Mouse (Mus musculus) heart, embryonic 16.5 days (tissue): ENCODE measurements around the gene Tmem108. TPM values are rescaled to one million over a fixed set of nuclear protein-coding genes. Genes with fewer than 3 reads are reported as not detected.

Experiments
- ATAC-seq: fragments of 200-750 bp; cut with Nextera tagmentation; replicated peaks from 2 replicates; pipeline ENCODE4 v1.8.0; 2017; ENCODE audit warnings: moderate number of reproducible peaks; ENCODE audit not compliant: insufficient read depth, low FRiP score; ENCODE audit errors: extremely low read depth
- H3K27ac ChIP-seq: fragments of 300-500 bp; sonication (generic); 2 replicates; pipeline ENCODE4 v1.5.1; 2014; ENCODE audit warnings: mild to moderate bottlenecking, low read length, control low read depth, moderate library complexity
- H3K27me3 ChIP-seq: fragments of 300-500 bp; sonication (generic); 2 replicates; pipeline ENCODE4 v1.6.1; 2014; ENCODE audit warnings: low read length, mixed read lengths; ENCODE audit not compliant: control insufficient read depth, insufficient read depth
- H3K36me3 ChIP-seq: fragments of 300-500 bp; sonication (generic); 2 replicates; pipeline ENCODE4 v1.6.1; 2014; ENCODE audit not compliant: control insufficient read depth, insufficient read depth
- H3K4me1 ChIP-seq: fragments of 300-500 bp; sonication (generic); 2 replicates; pipeline ENCODE4 v1.6.1; 2014; ENCODE audit warnings: low read length, mixed read lengths; ENCODE audit not compliant: control insufficient read depth, insufficient read depth
- H3K4me2 ChIP-seq: fragments of 300-500 bp; sonication (generic); 2 replicates; pipeline ENCODE4 v1.6.1; 2014; ENCODE audit warnings: low read depth, mild to moderate bottlenecking, control low read depth, low read length
- H3K4me3 ChIP-seq: fragments of 300-500 bp; sonication (generic); 2 replicates; pipeline ENCODE4 v1.5.1; 2014; ENCODE audit warnings: mild to moderate bottlenecking, control low read depth, low read length
- H3K9ac ChIP-seq: fragments of 300-500 bp; sonication (generic); 2 replicates; pipeline ENCODE4 v1.6.1; 2014; ENCODE audit warnings: low read length, control low read depth
- H3K9me3 ChIP-seq: fragments of 300-500 bp; sonication (generic); replicated peaks from 2 replicates; pipeline ENCODE4 v1.6.1; 2016; ENCODE audit warnings: low read length; ENCODE audit not compliant: control insufficient read depth
- WGBS: fragments of 180-500 bp; shearing (Covaris S2); extraction: QIAGEN DNeasy Blood & Tissue Kit; methylation state at CpG from one replicate; pipeline ENCODE4 v1.1.7; 2014; 5-methylcytosine and 5-hydroxymethylcytosine counted together
- polyA plus RNA-seq: library from polyadenylated mRNA; unstranded; fragments of >200 nt; fragmentation: Nextera tagmentation; extraction: Ambion mirVana; gene quantifications from 2 replicates; pipeline ENCODE4 v1.2.1, GENCODE M21; 2015

Tmem108 gene
- polyA plus RNA-seq, 1 experiment from 2014 or later, result 44.8 TPM

GRCm38 (mm10) chr9:103739062-103739461, 22.6 kb downstream of the Tmem108 start:
- Histone ChIP-seq H3K27ac (no peak overlapping the region), H3K27me3 (no peaks in the 10 kb centered on the region), H3K4me1 (peaks cover 8% of the 10 kb centered on the region), H3K4me2 (no peak overlapping the region), H3K4me3 (no peak overlapping the region), H3K9me3 (no peaks in the 10 kb centered on the region; the same call in 1 of the 2 replicates), H3K36me3 (no peaks in the 10 kb centered on the region), H3K9ac (no peak overlapping the region)
- WGBS, result 93% methylated on average over 4 of the region's 4 CpGs
- no peak for ATAC-seq

- H3K9ac ChIP-seq, result no peak overlapping the region
- no peaks in the 10 kb centered on the region for H3K27me3 ChIP-seq
- H3K36me3 ChIP-seq, result no peaks in the 10 kb centered on the region
- WGBS, result 63% methylated on average over 2 of the region's 2 CpGs
- peaks cover 6% of the 10 kb centered on the region for H3K4me1 ChIP-seq
- no peak overlapping the region for H3K4me2 ChIP-seq
- H3K27ac ChIP-seq, result no peak overlapping the region
- no peak for ATAC-seq
- H3K4me3 ChIP-seq, result no peak overlapping the region
- no peaks in the 10 kb centered on the region for H3K9me3 ChIP-seq
Observed at GRCm38 (mm10) chr9:103729716-103730115, 31.9 kb downstream of the Tmem108 start.

- 92% methylated on average over 16 of the region's 16 CpGs for WGBS
- Histone ChIP-seq H3K9me3 (no peaks in the 10 kb centered on the region), H3K4me1 (peaks cover 6% of the 10 kb centered on the region), H3K4me3 (no peak overlapping the region), H3K9ac (no peak overlapping the region), H3K4me2 (no peak overlapping the region), H3K27me3 (no peaks in the 10 kb centered on the region), H3K27ac (no peak overlapping the region), H3K36me3 (peaks cover 3% of the 10 kb centered on the region; the same call in 1 of the 2 replicates)
- ATAC-seq, result no peak
Observed at GRCm38 (mm10) chr9:103726751-103727462, 34.7 kb downstream of the Tmem108 start.

GRCm38 (mm10) chr9:103725497-103725896, 36.1 kb downstream of the Tmem108 start:
- Histone ChIP-seq H3K27ac (no peak overlapping the region), H3K4me2 (no peak overlapping the region), H3K9ac (no peak overlapping the region), H3K4me3 (no peak overlapping the region), H3K36me3 (peaks cover 3% of the 10 kb centered on the region; the same call in 1 of the 2 replicates), H3K9me3 (no peaks in the 10 kb centered on the region), H3K4me1 (peaks cover 9% of the 10 kb centered on the region), H3K27me3 (no peaks in the 10 kb centered on the region)
- 70% methylated on average over 7 of the region's 7 CpGs for WGBS
- ATAC-seq, result no peak

GRCm38 (mm10) chr9:103721486-103721885, 40.2 kb downstream of the Tmem108 start:
- Histone ChIP-seq H3K27me3 (no peaks in the 10 kb centered on the region), H3K4me1 (peaks cover 8% of the 10 kb centered on the region), H3K4me2 (no peak overlapping the region), H3K4me3 (no peak overlapping the region), H3K9me3 (no peaks in the 10 kb centered on the region), H3K36me3 (peaks cover 3% of the 10 kb centered on the region; the same call in 1 of the 2 replicates), H3K27ac (peak overlapping the region; percentile 66), H3K9ac (no peak overlapping the region)
- WGBS, result 81% methylated on average over 3 of the region's 3 CpGs
- ATAC-seq, result no peak

GRCm38 (mm10) chr9:103721081-103721480, 40.6 kb downstream of the Tmem108 start:
- Histone ChIP-seq H3K9me3 (no peaks in the 10 kb centered on the region), H3K27ac (peak overlapping the region; percentile 66), H3K4me1 (peaks cover 12% of the 10 kb centered on the region), H3K4me2 (no peak overlapping the region), H3K9ac (no peak overlapping the region), H3K27me3 (no peaks in the 10 kb centered on the region), H3K4me3 (no peak overlapping the region), H3K36me3 (peaks cover 3% of the 10 kb centered on the region; the same call in 1 of the 2 replicates)
- ATAC-seq, result peak; percentile 62
- WGBS, result 50% methylated on average over 8 of the region's 8 CpGs

- Histone ChIP-seq H3K27ac (no peak overlapping the region), H3K4me3 (no peak overlapping the region), H3K36me3 (peaks cover 3% of the 10 kb centered on the region; the same call in 1 of the 2 replicates), H3K4me2 (no peak overlapping the region), H3K9ac (no peak overlapping the region), H3K27me3 (no peaks in the 10 kb centered on the region), H3K4me1 (peaks cover 19% of the 10 kb centered on the region), H3K9me3 (no peaks in the 10 kb centered on the region)
- WGBS, result 91% methylated on average over 11 of the region's 11 CpGs
- ATAC-seq, result no peak
Observed at GRCm38 (mm10) chr9:103720021-103720420, 41.6 kb downstream of the Tmem108 start.

GRCm38 (mm10) chr9:103716002-103716401, 45.6 kb downstream of the Tmem108 start:
- H3K27me3 ChIP-seq, result no peaks in the 10 kb centered on the region
- no peak overlapping the region for H3K4me3 ChIP-seq
- ATAC-seq, result no peak
- WGBS, result 84% methylated on average over 13 of the region's 13 CpGs
- no peak overlapping the region for H3K27ac ChIP-seq
- H3K36me3 ChIP-seq, result no peaks in the 10 kb centered on the region
- no peak overlapping the region for H3K4me2 ChIP-seq
- H3K9me3 ChIP-seq, result no peaks in the 10 kb centered on the region
- peaks cover 24% of the 10 kb centered on the region for H3K4me1 ChIP-seq
- no peak overlapping the region for H3K9ac ChIP-seq

- WGBS, result 95% methylated on average over 4 of the region's 4 CpGs
- H3K36me3 ChIP-seq, result no peaks in the 10 kb centered on the region
- ATAC-seq, result no peak
- no peak overlapping the region for H3K4me3 ChIP-seq
- no peaks in the 10 kb centered on the region for H3K9me3 ChIP-seq
- no peak overlapping the region for H3K27ac ChIP-seq
- no peak overlapping the region for H3K4me2 ChIP-seq
- H3K27me3 ChIP-seq, result no peaks in the 10 kb centered on the region
- no peak overlapping the region for H3K9ac ChIP-seq
- H3K4me1 ChIP-seq, result peaks cover 25% of the 10 kb centered on the region
Observed at GRCm38 (mm10) chr9:103715352-103715751, 46.3 kb downstream of the Tmem108 start.
